8 mouse cellular contexts compared by ENCODE assay signal in genomic region chr4:119812775-119813174, GRCm38 (mm10).
DNase-seq lines count a peak whose midpoint lies in the region; ATAC-seq lines count a peak whose summit lies in the region.

No protein-coding gene starts in this region.

- intact Hi-C loops in left cerebral cortex, postnatal 25 days (cut with DNase I) = loop anchor here (5.0 kb wide), 3 partner anchors 50 to 90 kb away; no protein-coding TSS in a partner anchor

- peaks cover 37% of the 10 kb centered on the region for H3K4me1 ChIP-seq in forebrain, embryonic 16.5 days (replicated peaks; ENCODE audit: control insufficient read depth, insufficient read depth, low read length)

- no peak overlapping the region for H3K27ac ChIP-seq in forebrain, embryonic 16.5 days (ENCODE audit: low read length)

- no peak overlapping the region for H3K9ac ChIP-seq in forebrain, embryonic 16.5 days (replicated peaks; ENCODE audit: low read depth, low read length)

- H3K36me3 ChIP-seq in forebrain, embryonic 16.5 days (ENCODE audit: control insufficient read depth, insufficient read depth) = no peaks in the 10 kb centered on the region

- no peaks in the 10 kb centered on the region for H3K9me3 ChIP-seq in forebrain, embryonic 16.5 days (ENCODE audit: control insufficient read depth, low read length)

- H3K4me2 ChIP-seq in forebrain, embryonic 16.5 days (ENCODE audit: low read length) = no peak overlapping the region

- no peaks in the 10 kb centered on the region for H3K27me3 ChIP-seq in forebrain, embryonic 16.5 days (replicated peaks; ENCODE audit: control insufficient read depth, insufficient read depth, low read length)

- peak; percentile 26 to 54 for DNase-seq in layer of hippocampus, adult 18-20 months (ENCODE audit: low spot score in 2 of 2)
- DNase-seq in layer of hippocampus, postnatal 25 days (ENCODE audit: extremely low spot score in 1 of 2, low spot score in 1 of 2) = no peak
- peak; percentile 25 for DNase-seq in c-Kit-positive CD71-negative TER-119-negative erythroid progenitor cells, embryonic 14.5 days (ENCODE audit: low read depth)
- peak; percentile 44 to 86 for DNase-seq in left cerebral cortex, postnatal 25 days (ENCODE audit: low spot score in 2 of 2)
- peak; percentile 55 to 59 for DNase-seq in right cerebral cortex, adult 2 months (ENCODE audit: low spot score in 2 of 2)
- DNase-seq in gastrocnemius, postnatal 10 days = no peak
- no peak for DNase-seq in heart, adult 18-20 months

- peak; percentile 32 for ATAC-seq in forebrain, embryonic 16.5 days

- no peak overlapping the region for H3K4me3 ChIP-seq in forebrain, embryonic 16.5 days (replicated peaks; ENCODE audit: low read length)

- WGBS in forebrain, embryonic 16.5 days = 15% methylated on average over 2 of the region's 2 CpGs

Comparison
In these comparisons a context has a peak if more than half of its experiments do, and no peak if none do; other contexts are left out.
1. DNase-seq: peak in layer of hippocampus, adult 18-20 months (2 of 2), c-Kit-positive CD71-negative TER-119-negative erythroid progenitor cells, embryonic 14.5 days (single experiment), left cerebral cortex, postnatal 25 days (2 of 2) and right cerebral cortex, adult 2 months (2 of 2); none in layer of hippocampus, postnatal 25 days (0 of 2), gastrocnemius, postnatal 10 days (single experiment) and heart, adult 18-20 months (0 of 2).